Mouse (Mus musculus) intestine, embryonic 15.5 days (tissue): Measurements from ENCODE around the gene Smyd3. TPM values are rescaled to one million over a fixed set of nuclear protein-coding genes. Genes with fewer than 3 reads are reported as not detected.

ENCODE experiments used
- ATAC-seq: fragments of 200-750 bp; cut with Nextera tagmentation; 2 replicates; pipeline ENCODE4 v1.8.0; 2017; ENCODE audit warnings: moderate TSS enrichment, moderate library complexity
- H3K27ac ChIP-seq: fragments of 300-500 bp; sonication (generic); 2 replicates; pipeline ENCODE4 v1.5.1; 2015; ENCODE audit warnings: mild to moderate bottlenecking, inconsistent platforms
- H3K27me3 ChIP-seq: fragments of 300-500 bp; sonication (generic); replicated peaks from 2 replicates; pipeline ENCODE4 v1.6.1; 2015; ENCODE audit warnings: inconsistent platforms
- H3K36me3 ChIP-seq: fragments of 300-500 bp; sonication (generic); 2 replicates; pipeline ENCODE4 v1.6.1; 2015; ENCODE audit warnings: inconsistent platforms
- H3K4me1 ChIP-seq: fragments of 300-500 bp; sonication (generic); replicated peaks from 2 replicates; pipeline ENCODE4 v1.6.1; 2015; ENCODE audit warnings: inconsistent platforms
- H3K4me2 ChIP-seq: fragments of 300-500 bp; sonication (generic); replicated peaks from 2 replicates; pipeline ENCODE4 v1.6.1; 2015; ENCODE audit warnings: mild to moderate bottlenecking, inconsistent platforms
- H3K4me3 ChIP-seq: fragments of 300-500 bp; sonication (generic); replicated peaks from 2 replicates; pipeline ENCODE4 v1.5.1; 2015; ENCODE audit warnings: inconsistent platforms
- H3K9ac ChIP-seq: fragments of 300-500 bp; sonication (generic); 2 replicates; pipeline ENCODE4 v1.6.1; 2015; ENCODE audit warnings: inconsistent platforms
- H3K9me3 ChIP-seq: fragments of 300-500 bp; sonication (generic); 2 replicates; pipeline ENCODE4 v1.6.1; 2016; ENCODE audit warnings: inconsistent platforms
- WGBS: fragments of 180-500 bp; shearing (Covaris S2); methylation state at CpG from one replicate; pipeline ENCODE4 v1.1.7; 2015; 5-methylcytosine and 5-hydroxymethylcytosine counted together
- polyA plus RNA-seq: library from polyadenylated mRNA; unstranded; fragments of >200 nt; fragmentation: Nextera tagmentation; extraction: Ambion mirVana; gene quantifications from 2 replicates; pipeline ENCODE4 v1.2.1, GENCODE M21; 2015

The Smyd3 gene
- polyA plus RNA-seq, 1 experiment from 2014 or later = 18.1 TPM

- 84% methylated on average over 13 of the region's 13 CpGs for WGBS
- no peak overlapping the region for H3K4me2 ChIP-seq
- no peaks in the 10 kb centered on the region for H3K4me1 ChIP-seq
- no peak for ATAC-seq
- no peaks in the 10 kb centered on the region for H3K9me3 ChIP-seq
- H3K9ac ChIP-seq = no peak overlapping the region
- no peaks in the 10 kb centered on the region for H3K27me3 ChIP-seq
- H3K4me3 ChIP-seq = no peak overlapping the region
- H3K27ac ChIP-seq = no peak overlapping the region
- no peaks in the 10 kb centered on the region for H3K36me3 ChIP-seq
Observed at GRCm38 (mm10) chr1:179510546-179511340, 7.1 kb downstream of the Smyd3 start.

GRCm38 (mm10) chr1:179506530-179507315, 11.1 kb downstream of the Smyd3 start:
- Histone ChIP-seq H3K9ac (no peak overlapping the region), H3K4me3 (no peak overlapping the region), H3K27ac (no peak overlapping the region), H3K4me2 (no peak overlapping the region), H3K27me3 (no peaks in the 10 kb centered on the region), H3K36me3 (no peaks in the 10 kb centered on the region), H3K9me3 (no peaks in the 10 kb centered on the region), H3K4me1 (no peaks in the 10 kb centered on the region)
- 59% methylated on average over 9 of the region's 9 CpGs for WGBS
- peak; percentile 46 for ATAC-seq

- WGBS = 23% methylated on average over 3 of the region's 3 CpGs
- Histone ChIP-seq H3K4me2 (no peak overlapping the region), H3K9me3 (no peaks in the 10 kb centered on the region), H3K4me3 (no peak overlapping the region), H3K9ac (no peak overlapping the region), H3K27me3 (no peaks in the 10 kb centered on the region), H3K27ac (no peak overlapping the region), H3K4me1 (no peaks in the 10 kb centered on the region), H3K36me3 (no peaks in the 10 kb centered on the region)
- no peak for ATAC-seq
Observed at GRCm38 (mm10) chr1:179502565-179502964, 15.3 kb downstream of the Smyd3 start.

- Histone ChIP-seq H3K9me3 (no peaks in the 10 kb centered on the region), H3K4me3 (no peak overlapping the region), H3K9ac (no peak overlapping the region), H3K4me1 (no peaks in the 10 kb centered on the region), H3K27me3 (no peaks in the 10 kb centered on the region), H3K4me2 (no peak overlapping the region), H3K36me3 (no peaks in the 10 kb centered on the region), H3K27ac (peak overlapping the region; percentile 52)
- WGBS = 46% methylated on average over 3 of the region's 3 CpGs
- ATAC-seq = peak; percentile 72
Observed at GRCm38 (mm10) chr1:179499257-179499656, 18.6 kb downstream of the Smyd3 start.

GRCm38 (mm10) chr1:179492908-179493307, 24.9 kb downstream of the Smyd3 start:
- Histone ChIP-seq H3K27ac (no peak overlapping the region), H3K9ac (no peak overlapping the region), H3K4me3 (no peak overlapping the region), H3K9me3 (no peaks in the 10 kb centered on the region), H3K4me1 (0 out of 2 replicates have a peak, but pooled peaks cover 4% of the 10 kb centered on the region), H3K36me3 (no peaks in the 10 kb centered on the region), H3K4me2 (no peak overlapping the region), H3K27me3 (no peaks in the 10 kb centered on the region)
- WGBS = 85% methylated on average over 5 of the region's 5 CpGs
- ATAC-seq = no peak

- Histone ChIP-seq H3K4me1 (0 out of 2 replicates have a peak, but pooled peaks cover 12% of the 10 kb centered on the region), H3K27me3 (no peaks in the 10 kb centered on the region), H3K4me2 (no peak overlapping the region), H3K4me3 (no peak overlapping the region), H3K9ac (no peak overlapping the region), H3K9me3 (no peaks in the 10 kb centered on the region), H3K27ac (no peak overlapping the region), H3K36me3 (no peaks in the 10 kb centered on the region)
- ATAC-seq = no peak
- 89% methylated on average over 5 of the region's 5 CpGs for WGBS
Observed at GRCm38 (mm10) chr1:179488520-179488919, 29.3 kb downstream of the Smyd3 start.

GRCm38 (mm10) chr1:179487990-179488389, 29.9 kb downstream of the Smyd3 start:
- no peak for ATAC-seq
- no peak overlapping the region for H3K9ac ChIP-seq
- H3K36me3 ChIP-seq = no peaks in the 10 kb centered on the region
- 0 out of 2 replicates have a peak, but pooled peaks cover 12% of the 10 kb centered on the region for H3K4me1 ChIP-seq
- no peaks in the 10 kb centered on the region for H3K27me3 ChIP-seq
- WGBS = 40% methylated on average over 5 of the region's 5 CpGs
- H3K4me3 ChIP-seq = no peak overlapping the region
- H3K4me2 ChIP-seq = no peak overlapping the region
- H3K27ac ChIP-seq = no peak overlapping the region
- H3K9me3 ChIP-seq = no peaks in the 10 kb centered on the region

- no peaks in the 10 kb centered on the region for H3K9me3 ChIP-seq
- ATAC-seq = no peak
- H3K27ac ChIP-seq = no peak overlapping the region
- H3K4me3 ChIP-seq = no peak overlapping the region
- WGBS = 74% methylated on average over 2 of the region's 2 CpGs
- H3K36me3 ChIP-seq = no peaks in the 10 kb centered on the region
- 0 out of 2 replicates have a peak, but pooled peaks cover 12% of the 10 kb centered on the region for H3K4me1 ChIP-seq
- H3K4me2 ChIP-seq = no peak overlapping the region
- H3K9ac ChIP-seq = no peak overlapping the region
- H3K27me3 ChIP-seq = no peaks in the 10 kb centered on the region
Observed at GRCm38 (mm10) chr1:179487238-179487637, 30.6 kb downstream of the Smyd3 start.

GRCm38 (mm10) chr1:179485784-179486540, 31.9 kb downstream of the Smyd3 start:
- H3K9ac ChIP-seq = no peak overlapping the region
- no peak overlapping the region for H3K4me3 ChIP-seq
- H3K27me3 ChIP-seq = no peaks in the 10 kb centered on the region
- H3K27ac ChIP-seq = 0 out of 2 replicates have a peak overlapping the region, but pooled peaks have one; percentile 19
- ATAC-seq = peak; percentile 68; the same call in 1 of the 2 replicates
- 0 out of 2 replicates have a peak, but pooled peaks cover 12% of the 10 kb centered on the region for H3K4me1 ChIP-seq
- H3K9me3 ChIP-seq = no peaks in the 10 kb centered on the region
- H3K4me2 ChIP-seq = no peak overlapping the region
- H3K36me3 ChIP-seq = no peaks in the 10 kb centered on the region
- WGBS = 30% methylated on average over 3 of the region's 3 CpGs

- H3K9ac ChIP-seq = no peak overlapping the region
- no peak for ATAC-seq
Observed at GRCm38 (mm10) chr1:179480862-179481261, 37.0 kb downstream of the Smyd3 start.

GRCm38 (mm10) chr1:179477157-179477902, 40.5 kb downstream of the Smyd3 start:
- H3K36me3 ChIP-seq = no peaks in the 10 kb centered on the region
- H3K9ac ChIP-seq = no peak overlapping the region
- 67% methylated on average over 5 of the region's 5 CpGs for WGBS
- H3K9me3 ChIP-seq = no peaks in the 10 kb centered on the region
- no peaks in the 10 kb centered on the region; the same call in 1 of the 2 replicates for H3K4me1 ChIP-seq
- no peak overlapping the region for H3K4me2 ChIP-seq
- peak; percentile 61; the same call in 1 of the 2 replicates for ATAC-seq
- no peak overlapping the region for H3K27ac ChIP-seq
- H3K27me3 ChIP-seq = no peaks in the 10 kb centered on the region
- no peak overlapping the region for H3K4me3 ChIP-seq

More at GRCm38 (mm10) chr1:179480862-179481261, 37.0 kb downstream of the Smyd3 start:
- Histone ChIP-seq H3K4me1 (peaks cover 3% of the 10 kb centered on the region; the same call in 1 of the 2 replicates), H3K4me3 (no peak overlapping the region), H3K4me2 (no peak overlapping the region), H3K9me3 (no peaks in the 10 kb centered on the region), H3K36me3 (no peaks in the 10 kb centered on the region), H3K27me3 (no peaks in the 10 kb centered on the region), H3K27ac (no peak overlapping the region)
- 64% methylated on average over 4 of the region's 4 CpGs for WGBS
